Mouse (Mus musculus) ES-E14 (cell line): ENCODE results near the gene Mcat. TPM values are rescaled to one million over a fixed set of nuclear protein-coding genes. Genes with fewer than 3 reads are reported as not detected.

ENCODE experiments used
- DNase-seq: peaks from one replicate; pipeline ENCODE4 v3.0.0-alpha.2; 2013; ENCODE audit warnings: low read depth, low spot score
- H3K27ac ChIP-seq: 2 replicates; pipeline ENCODE4 v1.5.1; 2012; ENCODE audit warnings: low read depth, mild to moderate bottlenecking, low read length, moderate library complexity, mixed read lengths; ENCODE audit not compliant: poor library complexity, insufficient read depth, severe bottlenecking
- H3K36me3 ChIP-seq: 2 replicates; pipeline ENCODE4 v1.6.1; 2012; ENCODE audit warnings: mild to moderate bottlenecking, low read length, moderate library complexity, mixed read lengths; ENCODE audit not compliant: control insufficient read depth, poor library complexity, insufficient read depth, severe bottlenecking
- H3K4me1 ChIP-seq, 2 experiments: fragments of 150-350 bp in 1 of 2; sonication (generic) in 1 of 2; 2 replicates each; pipeline ENCODE4 v1.6.1; 2012; ENCODE audit warnings: low read length in 2 of 2, mild to moderate bottlenecking in 1 of 2, mixed read lengths in 1 of 2; ENCODE audit not compliant: control insufficient read depth in 2 of 2, insufficient read depth in 2 of 2, poor library complexity in 1 of 2
- H3K4me3 ChIP-seq, 2 experiments: fragments of 150-350 bp in 1 of 2; sonication (generic) in 1 of 2; 2 replicates each; pipeline ENCODE4 v1.5.1; 2012; ENCODE audit warnings: low read length in 2 of 2, low read depth in 1 of 2, mild to moderate bottlenecking in 1 of 2, mixed read lengths in 1 of 2; ENCODE audit not compliant: insufficient read depth in 1 of 2, poor library complexity in 1 of 2, severe bottlenecking in 1 of 2
- H3K9ac ChIP-seq: 2 replicates; pipeline ENCODE4 v1.6.1; 2012; ENCODE audit warnings: low read depth, mild to moderate bottlenecking, low read length, mixed read lengths; ENCODE audit not compliant: poor library complexity, insufficient read depth, severe bottlenecking
- H3K9me3 ChIP-seq: fragments of 150-350 bp; sonication (generic); 2 replicates; pipeline ENCODE4 v1.6.1; 2012; ENCODE audit warnings: low read depth, mild to moderate bottlenecking, low read length; ENCODE audit not compliant: control insufficient read depth, insufficient read depth
- CHD2 ChIP-seq: IDR thresholded peaks from 2 replicates; pipeline ENCODE4 v1.6.1; 2014; ENCODE audit warnings: mild to moderate bottlenecking, low read depth, low read length, inconsistent platforms
- HCFC1 ChIP-seq: IDR thresholded peaks from 2 replicates; pipeline ENCODE4 v1.6.1; 2012; ENCODE audit warnings: low read length, inconsistent platforms, borderline replicate concordance; ENCODE audit not compliant: insufficient read depth
- MAFK ChIP-seq: IDR thresholded peaks from 2 replicates; pipeline ENCODE4 v1.6.1; 2014; ENCODE audit warnings: mild to moderate bottlenecking, low read depth, low read length, inconsistent platforms; ENCODE audit not compliant: insufficient read depth
- ZC3H11A ChIP-seq: IDR thresholded peaks from 2 replicates; pipeline ENCODE4 v1.6.1; 2012; ENCODE audit warnings: low read depth, mild to moderate bottlenecking, inconsistent platforms, low read length, borderline replicate concordance
- ZNF384 ChIP-seq: IDR thresholded peaks from 2 replicates; pipeline ENCODE4 v1.6.1; 2012; ENCODE audit warnings: low read depth, low read length, inconsistent platforms
- in situ Hi-C, 2 experiments: fragments of 600-800 bp; cut with MboI; formaldehyde crosslinking; loops; one replicate each; pipeline ENCODE4 v1.15.1; 2025; ENCODE audit warnings: low sequenced_read_pairs in 2 of 2, inconsistent platforms in 1 of 2; ENCODE audit not compliant: unreplicated experiment in 2 of 2
- total RNA-seq: library from RNA; depleted of rRNA; stranded (reverse); fragments of 300-350 nt; gene quantifications from 2 replicates; pipeline ENCODE4 v1.2.3, GENCODE M21; 2012

Mcat gene
- total RNA-seq, 1 experiment = 30.9 TPM

- Histone ChIP-seq H3K9ac (no peak overlapping the region), H3K4me3 (no peak overlapping the region), H3K9me3 (no peaks in the 10 kb centered on the region), H3K27ac (no peak overlapping the region), H3K36me3 (no peaks in the 10 kb centered on the region; the same call in 1 of the 2 replicates), H3K4me1 (peaks cover 3 to 14% of the 10 kb centered on the region in 2 experiments)
- TF ChIP-seq ZC3H11A = no peak
- no peak for TF ChIP-seq CHD2
- no peak for TF ChIP-seq ZNF384
- no peak for TF ChIP-seq MAFK
- TF ChIP-seq HCFC1 = no peak
- DNase-seq = no peak
- in situ Hi-C loops = no loop called here
Observed at GRCm38 (mm10) chr15:83528892-83529291, 34.7 kb downstream of the Mcat start.

DNA sequence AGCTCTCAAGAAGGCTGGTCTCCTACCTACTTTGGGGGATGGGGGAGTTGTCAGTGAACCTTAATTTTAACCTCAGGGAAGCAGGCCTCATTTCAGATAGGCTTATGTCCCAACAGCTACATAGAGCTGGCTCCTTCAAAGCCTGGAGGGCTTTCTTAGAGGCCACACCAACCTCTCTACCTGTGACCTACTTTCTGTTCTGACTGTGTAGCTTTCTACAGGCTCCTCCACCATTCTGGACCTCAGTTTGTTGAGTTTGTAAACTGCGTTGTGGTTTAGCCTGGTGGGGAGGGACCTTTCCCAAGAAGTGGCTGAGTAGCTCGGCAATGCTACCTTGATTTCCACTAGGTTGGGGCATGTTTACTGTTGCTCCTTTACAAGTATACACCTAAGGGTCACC is 35.8 kb downstream of the Mcat start:
- Histone ChIP-seq H3K4me3 (no peak overlapping the region), H3K36me3 (no peaks in the 10 kb centered on the region; the same call in 1 of the 2 replicates), H3K4me1 (peaks cover 3 to 8% of the 10 kb centered on the region in 2 experiments), H3K27ac (no peak overlapping the region), H3K9ac (no peak overlapping the region), H3K9me3 (no peaks in the 10 kb centered on the region)
- TF ChIP-seq ZC3H11A (no peak), MAFK (no peak), ZNF384 (no peak), HCFC1 (no peak), CHD2 (no peak)
- in situ Hi-C loops = no loop called here
- no peak for DNase-seq

- Histone ChIP-seq H3K4me1 (peaks cover 3 to 6% of the 10 kb centered on the region in 2 experiments), H3K36me3 (no peaks in the 10 kb centered on the region; the same call in 1 of the 2 replicates), H3K4me3 (peak overlapping the region; percentile 80 to 85), H3K27ac (no peak overlapping the region), H3K9ac (peak overlapping the region; percentile 67), H3K9me3 (no peaks in the 10 kb centered on the region)
- in situ Hi-C loops = no loop called here
- TF ChIP-seq ZNF384 (no peak), HCFC1 (no peak), CHD2 (no peak), MAFK (no peak), ZC3H11A (no peak)
- no peak for DNase-seq
Observed at GRCm38 (mm10) chr15:83527092-83527437, 36.5 kb downstream of the Mcat start.

DNA sequence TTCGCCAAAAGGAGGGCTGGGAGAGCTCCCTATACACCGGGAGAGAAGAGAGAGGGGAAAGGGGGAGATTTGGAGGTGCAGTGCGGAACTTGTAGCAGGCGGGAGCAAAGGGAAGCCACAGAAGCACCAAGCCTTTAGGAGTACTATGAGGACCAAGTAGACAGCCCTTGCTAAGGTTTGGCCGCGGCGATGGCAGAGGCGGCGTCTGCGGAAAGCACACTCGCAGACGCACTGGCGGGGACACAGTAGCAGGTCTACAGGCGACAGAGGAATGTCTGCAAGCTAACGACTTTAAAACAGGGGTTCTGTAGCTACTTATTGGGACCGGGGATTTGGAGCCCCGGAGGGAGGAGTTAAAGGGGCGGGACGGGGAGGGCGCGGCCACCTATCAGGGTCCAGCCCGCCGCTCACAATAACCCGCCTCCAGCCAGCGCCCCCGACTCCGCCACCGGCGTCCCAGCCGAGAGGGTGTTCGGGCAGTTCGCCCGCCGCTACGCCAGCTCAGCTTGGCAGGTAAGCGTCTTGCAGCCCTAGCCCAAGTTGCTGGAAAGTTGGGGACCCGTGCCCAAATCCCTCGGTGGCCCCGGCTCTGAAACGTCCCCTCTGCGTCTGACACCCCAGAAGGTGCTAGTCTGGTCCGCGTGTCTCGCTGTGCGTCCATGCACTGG is 37.0 kb downstream of the Mcat start, which contains the start of gene Bik:
Bik (plus strand) TSS at position 439 of the 668 bp plus-strand sequence.
- Histone ChIP-seq H3K9me3 (no peaks in the 10 kb centered on the region), H3K27ac (no peak within 1 kb of the TSS), H3K4me1 (peaks cover 3 to 6% of the 10 kb centered on the region in 2 experiments), H3K36me3 (no peaks in the 10 kb centered on the region; the same call in 1 of the 2 replicates), H3K4me3 (peak within 1 kb of the TSS; percentile 80 to 85), H3K9ac (peak within 1 kb of the TSS; percentile 67)
- in situ Hi-C loops = no loop called here
- TF ChIP-seq MAFK (no peak), HCFC1 (no peak), CHD2 (no peak)
- DNase-seq = no peak

- H3K9me3 ChIP-seq = no peaks in the 10 kb centered on the region
- no peak overlapping the region for H3K27ac ChIP-seq
- in situ Hi-C loops = no loop called here
- DNase-seq = no peak
- no peak overlapping the region for H3K9ac ChIP-seq
- no peak overlapping the region for H3K4me3 ChIP-seq
- TF ChIP-seq MAFK (no peak), ZNF384 (no peak), ZC3H11A (no peak)
- peaks cover 0 to 3% of the 10 kb centered on the region in 2 experiments; a peak in 2 of 4 replicates for H3K4me1 ChIP-seq
- H3K36me3 ChIP-seq = no peaks in the 10 kb centered on the region
Observed at GRCm38 (mm10) chr15:83524333-83524729, 39.3 kb downstream of the Mcat start.
